Mouse (Mus musculus): Measurements from ENCODE around the gene Lgals9. TPM values are rescaled to one million over a fixed set of nuclear protein-coding genes. Genes with fewer than 3 reads are reported as not detected.

The Lgals9 gene
- total and polyA plus RNA-seq, 3 experiments = 160 to 287 (median 228) TPM

- no peak for DNase-seq (ENCODE audit: low read depth, low spot score)
- TF ChIP-seq MYC (IDR thresholded peaks at IDR 0.05; ENCODE audit: low read depth, low read length) (no peak), UBTF (IDR thresholded peaks at IDR 0.05; ENCODE audit: borderline replicate concordance, insufficient read depth, low read depth, low read length) (no peak), USF1 (IDR thresholded peaks at IDR 0.05; ENCODE audit: low read depth, low read length) (no peak)
Observed at GRCm38 (mm10) chr11:78971096-78971495, 13.7 kb downstream of the Lgals9 start.

GRCm38 (mm10) chr11:78968121-78968520 is 16.6 kb downstream of the Lgals9 start:
- Histone ChIP-seq H3K9ac (ENCODE audit: control insufficient read depth, low read depth, low read length, poor library complexity, severe bottlenecking) (no peak overlapping the region), H3K4me3 (ENCODE audit: control insufficient read depth in 1 of 2, insufficient read depth in 1 of 2, low read depth in 2 of 2, low read length in 2 of 2) (no peak overlapping the region), H3K9me3 (replicated peaks; ENCODE audit: insufficient read depth, low read length) (no peaks in the 10 kb centered on the region), H3K79me2 (ENCODE audit: control insufficient read depth, insufficient read depth, low read length, poor library complexity) (no peaks in the 10 kb centered on the region), H3K27ac (ENCODE audit: control insufficient read depth, low read depth, low read length) (no peak overlapping the region), H3K36me3 (ENCODE audit: control insufficient read depth in 1 of 2, insufficient read depth in 2 of 2, low read length in 2 of 2) (peaks cover 0 to 48% of the 10 kb centered on the region in 2 experiments; a peak in 2 of 4 replicates), H3K4me1 (ENCODE audit: control insufficient read depth in 1 of 2, insufficient read depth in 2 of 2, low read length in 2 of 2) (no peaks in the 10 kb centered on the region), H3K27me3 (ENCODE audit: control insufficient read depth in 1 of 2, insufficient read depth in 2 of 2, low read length in 2 of 2) (no peaks in the 10 kb centered on the region)
- no peak for DNase-seq (ENCODE audit: low read depth, low spot score)
- TF ChIP-seq ZKSCAN1 (IDR thresholded peaks at IDR 0.05; ENCODE audit: low read depth, low read length) = no peak
- TF ChIP-seq RCOR1 (IDR thresholded peaks at IDR 0.05; ENCODE audit: low read depth, low read length) = no peak
- TF ChIP-seq ZMIZ1 (IDR thresholded peaks at IDR 0.05; ENCODE audit: low read depth, low read length) = no peak
- TF ChIP-seq EP300 (IDR thresholded peaks at IDR 0.05; ENCODE audit: low read depth in 1 of 2, low read length in 2 of 2) = no peak
- no peak for TF ChIP-seq TAL1 (IDR thresholded peaks at IDR 0.05; ENCODE audit: low read length)
- TF ChIP-seq MYC (IDR thresholded peaks at IDR 0.05; ENCODE audit: low read depth, low read length) = no peak
- no peak for TF ChIP-seq NELFE (IDR thresholded peaks at IDR 0.05; ENCODE audit: low read depth, low read length)
- no peak for TF ChIP-seq MXI1 (IDR thresholded peaks at IDR 0.05; ENCODE audit: low read depth, low read length)
- TF ChIP-seq KAT2A (conservative IDR thresholded peaks at IDR 0.05; ENCODE audit: low read depth, low read length) = no peak
- TF ChIP-seq GABPA (IDR thresholded peaks at IDR 0.05; ENCODE audit: low read depth, low read length) = no peak
- TF ChIP-seq MAFK (IDR thresholded peaks at IDR 0.05; ENCODE audit: borderline replicate concordance, low read depth, low read length) = no peak
- TF ChIP-seq POLR2AphosphoS2 (IDR thresholded peaks at IDR 0.05; ENCODE audit: low read length) = no peak
- TF ChIP-seq MEF2A (IDR thresholded peaks at IDR 0.05; ENCODE audit: extremely low read depth, insufficient replicate concordance, low read depth, low read length, poor library complexity, severe bottlenecking) = no peak
- TF ChIP-seq USF2 (IDR thresholded peaks at IDR 0.05; ENCODE audit: borderline replicate concordance in 1 of 2, insufficient read depth in 1 of 2, low read depth in 1 of 2, low read length in 2 of 2) = no peak
- no peak for TF ChIP-seq CTCF (IDR thresholded peaks at IDR 0.05 in 2 of 3, conservative IDR thresholded peaks at IDR 0.05 in 1 of 3; ENCODE audit: control insufficient read depth in 1 of 3, insufficient read depth in 1 of 3, low read depth in 2 of 3, low read length in 3 of 3, poor library complexity in 1 of 3, severe bottlenecking in 1 of 3)
- no peak for TF ChIP-seq BHLHE40 (IDR thresholded peaks at IDR 0.05; ENCODE audit: borderline replicate concordance, low read depth, low read length)

More at GRCm38 (mm10) chr11:78971096-78971495, 13.7 kb downstream of the Lgals9 start:
- H3K9me3 ChIP-seq (replicated peaks; ENCODE audit: insufficient read depth, low read length) = no peaks in the 10 kb centered on the region
- no peaks in the 10 kb centered on the region for H3K4me1 ChIP-seq (ENCODE audit: control insufficient read depth in 1 of 2, insufficient read depth in 2 of 2, low read length in 2 of 2)
- no peaks in the 10 kb centered on the region for H3K79me2 ChIP-seq (ENCODE audit: control insufficient read depth, insufficient read depth, low read length, poor library complexity)
- peaks cover 0 to 67% of the 10 kb centered on the region in 2 experiments; a peak in 2 of 4 replicates for H3K36me3 ChIP-seq (ENCODE audit: control insufficient read depth in 1 of 2, insufficient read depth in 2 of 2, low read length in 2 of 2)
- no peak overlapping the region for H3K27ac ChIP-seq (ENCODE audit: control insufficient read depth, low read depth, low read length)
- H3K4me3 ChIP-seq (ENCODE audit: control insufficient read depth in 1 of 2, insufficient read depth in 1 of 2, low read depth in 2 of 2, low read length in 2 of 2) = no peak overlapping the region
- no peaks in the 10 kb centered on the region for H3K27me3 ChIP-seq (ENCODE audit: control insufficient read depth in 1 of 2, insufficient read depth in 2 of 2, low read length in 2 of 2)
- no peak overlapping the region for H3K9ac ChIP-seq (ENCODE audit: control insufficient read depth, low read depth, low read length, poor library complexity, severe bottlenecking)
